Mouse (Mus musculus): ENCODE measurements around the gene Ssbp3. TPM values are rescaled to one million over a fixed set of nuclear protein-coding genes. Genes with fewer than 3 reads are reported as not detected.

The Ssbp3 gene
- total RNA-seq, 2 experiments from 2014 or later: 41.6 to 49.9 TPM

GRCm38 (mm10) chr4:106953760-106954159 is 43.3 kb downstream of the Ssbp3 start:
- DNase-seq: no peak
- intact Hi-C loops (cut with DNase I): no loop called here

DNA sequence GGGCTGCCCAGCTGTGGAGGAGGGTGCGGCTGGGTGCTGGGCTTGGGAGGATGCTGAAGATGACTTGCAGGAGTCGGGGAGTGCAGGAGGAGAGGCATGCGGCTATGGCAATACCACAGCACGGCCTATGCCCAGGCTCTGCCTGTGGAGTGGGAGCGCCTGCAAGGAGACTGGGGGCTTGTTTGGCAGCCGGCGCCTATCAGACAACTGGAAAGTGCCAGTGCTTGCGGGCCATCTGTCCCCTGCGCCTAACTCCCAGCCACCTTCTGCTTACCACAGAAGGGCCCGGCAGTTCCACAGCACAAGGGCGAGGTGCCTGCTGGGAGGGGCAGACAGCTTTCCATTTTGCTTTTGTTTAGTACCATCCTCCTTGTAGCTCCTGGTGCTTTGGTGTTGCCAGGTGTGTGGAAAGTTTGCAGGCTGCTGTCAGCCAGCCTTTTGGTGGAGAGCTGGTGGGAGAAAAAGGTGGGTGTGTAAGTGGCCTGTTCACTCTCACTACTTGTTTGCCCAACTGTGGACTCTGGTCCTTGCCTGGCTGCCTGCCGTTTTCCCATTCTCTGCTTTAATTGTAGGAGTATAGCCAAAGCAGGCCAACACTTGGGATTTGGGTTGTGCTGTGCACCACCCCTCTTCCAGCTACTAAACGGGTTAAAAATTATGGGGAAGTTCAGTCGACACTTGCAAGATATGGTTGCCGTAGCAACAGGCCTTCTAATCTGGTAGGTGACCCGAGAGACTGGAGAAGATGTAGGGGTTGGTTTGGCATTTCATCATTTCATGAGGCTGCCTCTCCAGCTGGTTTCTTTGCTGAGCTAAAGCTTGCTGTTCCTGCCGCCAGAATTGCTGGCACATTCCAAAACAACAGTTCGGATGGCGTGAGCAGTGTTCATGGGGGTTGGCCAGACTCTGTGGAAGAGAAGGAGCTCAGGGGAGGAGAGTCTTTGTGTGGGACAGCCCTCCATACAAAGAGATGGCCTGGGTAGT is 45.5 kb downstream of the Ssbp3 start:
- intact Hi-C loops (cut with DNase I): no loop called here
- peak; percentile 58 to 66 for DNase-seq

- intact Hi-C loops (cut with DNase I): no loop called here
- no peak for DNase-seq
Observed at GRCm38 (mm10) chr4:106958117-106958516, 47.6 kb downstream of the Ssbp3 start.

DNA sequence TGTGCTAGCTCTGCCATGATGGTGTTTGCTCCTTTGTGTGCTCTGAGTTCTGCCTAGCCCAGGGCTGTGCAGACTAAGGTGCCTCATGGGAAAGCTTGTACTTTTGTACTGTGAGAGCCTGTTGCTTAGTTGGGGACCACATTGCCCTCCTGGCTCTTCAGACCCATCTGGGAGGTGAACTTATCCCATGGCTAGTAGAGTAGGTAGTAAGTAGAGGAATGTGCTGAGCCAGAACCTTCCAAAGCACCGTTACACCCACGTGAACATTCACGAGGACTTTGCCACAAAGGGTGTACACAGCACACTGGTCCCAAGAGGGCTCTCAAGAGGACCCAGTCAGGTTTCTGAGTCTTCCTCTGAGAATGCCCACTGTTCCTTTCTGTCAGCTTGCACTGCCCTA is 48.1 kb downstream of the Ssbp3 start:
- intact Hi-C loops (cut with DNase I): no loop called here

DNA sequence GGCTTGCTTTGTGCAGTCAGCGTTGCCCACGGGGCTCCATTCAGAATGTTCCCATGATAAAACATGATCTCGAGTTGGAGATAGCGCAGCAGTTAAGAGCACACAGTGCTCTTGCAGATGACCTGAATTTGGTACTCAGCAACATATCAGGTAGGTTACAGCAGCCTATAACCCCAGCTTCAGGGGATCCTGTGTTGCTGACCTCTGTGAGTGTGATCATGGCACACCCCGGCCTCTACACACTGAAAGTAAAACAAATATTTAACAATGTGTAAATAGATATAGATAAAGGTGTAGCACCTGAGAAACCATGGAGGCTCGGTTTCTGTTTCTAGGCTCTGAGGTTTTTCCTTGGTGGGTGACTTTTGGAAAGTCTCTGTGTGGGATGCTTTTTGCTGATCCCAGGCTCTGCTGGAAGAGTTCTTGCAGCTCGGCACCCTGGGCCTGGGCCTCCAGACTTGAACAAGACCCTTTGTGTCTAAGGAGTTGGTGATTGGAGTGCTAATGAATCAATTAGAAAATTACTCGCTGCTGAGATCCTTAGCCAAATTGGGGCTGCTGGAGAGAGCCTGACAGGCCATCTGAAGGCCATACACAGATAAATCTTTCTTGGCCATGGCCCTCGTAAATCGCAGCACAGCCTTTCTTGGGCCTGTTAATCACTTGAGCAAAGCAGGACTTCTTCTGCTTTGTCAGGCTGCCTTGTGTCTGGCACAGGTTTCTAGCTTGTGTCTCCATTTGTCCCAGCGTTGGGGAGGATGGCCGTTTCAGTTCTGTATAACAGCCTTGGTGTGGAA is 49.2 kb downstream of the Ssbp3 start:
- intact Hi-C loops (cut with DNase I): no loop called here
- DNase-seq: no peak

More for the DNA sequence above, 48.1 kb downstream of the Ssbp3 start:
- no peak for DNase-seq

GRCm38 (mm10) chr4:106960476-106960875 is 50.0 kb downstream of the Ssbp3 start:
- DNase-seq: no peak
- intact Hi-C loops (cut with DNase I): no loop called here

DNA sequence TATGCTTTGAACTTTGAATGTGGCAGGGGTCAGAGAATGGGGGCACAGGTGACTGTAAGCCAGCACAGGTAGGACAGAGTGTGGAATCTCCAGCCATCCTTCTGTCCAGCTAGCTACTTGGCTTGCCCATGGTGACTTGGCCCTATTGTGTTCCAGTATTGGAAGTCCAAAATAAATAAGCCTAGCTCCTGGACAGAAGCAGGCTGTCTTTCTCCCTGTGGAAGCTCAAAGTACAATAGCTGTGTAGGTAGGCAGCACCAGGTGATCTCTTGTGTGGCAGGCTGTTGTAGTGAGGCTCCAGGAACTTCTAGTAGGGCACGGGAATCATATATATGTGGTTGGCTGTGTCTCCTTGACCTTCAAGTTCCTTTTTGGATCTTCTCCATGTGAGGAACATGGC is 50.8 kb downstream of the Ssbp3 start:
- no peak for DNase-seq
- intact Hi-C loops (cut with DNase I): no loop called here

- intact Hi-C loops (cut with DNase I): no loop called here
Observed at GRCm38 (mm10) chr4:106964356-106964755, 53.9 kb downstream of the Ssbp3 start.

DNA sequence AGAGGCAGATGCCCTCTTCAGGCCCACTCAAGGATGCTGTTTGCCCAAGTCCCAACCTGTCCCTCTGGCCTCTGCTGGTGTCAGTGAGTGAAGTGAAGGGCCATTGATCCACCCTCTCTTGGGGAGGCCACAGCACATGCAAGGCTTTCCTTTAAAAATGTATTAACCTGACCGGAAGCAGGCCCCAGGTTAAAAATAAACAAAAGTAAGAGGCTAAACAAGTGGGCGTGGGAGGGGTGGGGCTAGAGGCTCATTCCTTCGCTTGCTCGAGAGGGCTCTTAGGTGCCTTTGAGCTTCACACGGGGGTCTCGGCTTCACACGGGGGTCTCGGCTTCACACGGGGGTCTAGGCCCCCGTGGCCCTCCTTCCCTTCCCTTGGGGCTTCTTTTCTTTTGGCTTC is 54.5 kb downstream of the Ssbp3 start:
- no peak for DNase-seq
- intact Hi-C loops (cut with DNase I): no loop called here

More at GRCm38 (mm10) chr4:106964356-106964755, 53.9 kb downstream of the Ssbp3 start:
- DNase-seq: no peak

- intact Hi-C loops (cut with DNase I): no loop called here
- no peak for DNase-seq
Observed at GRCm38 (mm10) chr4:106966443-106966842, 55.9 kb downstream of the Ssbp3 start.

GRCm38 (mm10) chr4:106968910-106969309 is 58.4 kb downstream of the Ssbp3 start:
- intact Hi-C loops (cut with DNase I): no loop called here
- DNase-seq: peak in 1 of 2 experiments; percentile 40

GRCm38 (mm10) chr4:106970786-106971185 is 60.3 kb downstream of the Ssbp3 start:
- intact Hi-C loops (cut with DNase I): no loop called here
- DNase-seq: no peak

DNA sequence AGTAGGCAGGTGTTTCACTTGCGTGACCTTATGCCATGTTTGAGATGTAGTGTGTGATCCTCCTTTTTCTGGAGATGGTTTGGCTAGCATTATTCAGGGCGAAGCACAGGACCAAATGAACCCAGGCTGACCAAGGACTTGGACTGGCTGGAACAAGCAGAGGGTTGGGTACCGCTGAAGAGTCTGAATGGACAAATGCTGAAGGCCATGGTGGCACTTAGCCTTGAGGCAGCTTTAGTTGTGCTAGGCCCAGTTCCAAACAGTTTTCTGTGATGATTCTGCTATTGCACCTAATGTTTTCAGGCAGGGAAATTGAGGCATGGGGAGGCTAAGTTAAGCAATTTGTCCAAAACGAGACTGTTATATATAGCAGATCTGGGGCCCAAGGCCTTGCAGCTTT is 61.6 kb downstream of the Ssbp3 start:
- DNase-seq: no peak
- intact Hi-C loops (cut with DNase I): no loop called here

GRCm38 (mm10) chr4:106972461-106973384 is 62.2 kb downstream of the Ssbp3 start:
- intact Hi-C loops (cut with DNase I): no loop called here
- DNase-seq: peak in 1 of 2 experiments; percentile 31

DNA sequence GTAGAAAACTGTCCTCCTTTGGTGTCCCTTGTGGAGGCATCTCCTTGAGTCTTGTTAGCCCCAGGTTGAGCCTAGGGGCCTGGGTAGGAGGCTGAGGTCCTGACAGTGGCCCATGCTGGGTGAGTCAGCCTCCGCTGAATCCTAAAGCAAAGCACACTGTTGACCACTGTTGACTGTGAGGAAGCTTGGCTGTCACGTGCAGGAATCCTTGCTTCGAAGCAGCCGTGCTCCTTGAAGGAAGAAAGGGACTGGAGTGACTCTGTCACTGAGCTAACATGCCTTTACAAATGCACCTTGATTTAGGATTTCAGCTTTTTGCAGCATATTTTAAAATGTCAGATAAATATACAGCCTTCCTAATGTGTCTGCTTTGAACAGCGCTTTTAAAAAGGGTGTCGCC is 64.8 kb downstream of the Ssbp3 start:
- DNase-seq: no peak
- intact Hi-C loops (cut with DNase I): no loop called here

- no peak for DNase-seq
Observed at GRCm38 (mm10) chr4:106975890-106976289, 65.4 kb downstream of the Ssbp3 start.

DNA sequence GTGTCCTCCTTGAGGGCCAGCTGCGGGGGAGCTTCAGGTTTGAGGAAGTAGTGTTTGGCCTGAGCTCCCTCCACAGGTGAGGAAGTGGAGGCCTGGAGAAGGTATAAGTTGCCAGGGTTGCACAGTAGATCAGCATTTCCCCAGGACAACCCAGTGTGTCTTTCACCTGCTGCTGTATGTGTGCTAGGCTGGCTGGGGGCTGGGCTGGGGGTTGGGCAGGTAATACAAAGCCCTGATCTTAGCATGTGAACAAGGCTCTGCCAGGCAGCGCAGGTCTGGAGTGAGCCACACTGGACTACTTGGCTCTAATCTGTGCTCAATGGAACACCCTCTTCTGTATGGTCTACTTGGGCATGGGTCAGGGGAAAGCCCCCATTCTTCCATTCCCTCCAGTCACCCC is 66.1 kb downstream of the Ssbp3 start:
- DNase-seq: no peak
- intact Hi-C loops (cut with DNase I): no loop called here

More at GRCm38 (mm10) chr4:106975890-106976289, 65.4 kb downstream of the Ssbp3 start:
- intact Hi-C loops (cut with DNase I): no loop called here

DNA sequence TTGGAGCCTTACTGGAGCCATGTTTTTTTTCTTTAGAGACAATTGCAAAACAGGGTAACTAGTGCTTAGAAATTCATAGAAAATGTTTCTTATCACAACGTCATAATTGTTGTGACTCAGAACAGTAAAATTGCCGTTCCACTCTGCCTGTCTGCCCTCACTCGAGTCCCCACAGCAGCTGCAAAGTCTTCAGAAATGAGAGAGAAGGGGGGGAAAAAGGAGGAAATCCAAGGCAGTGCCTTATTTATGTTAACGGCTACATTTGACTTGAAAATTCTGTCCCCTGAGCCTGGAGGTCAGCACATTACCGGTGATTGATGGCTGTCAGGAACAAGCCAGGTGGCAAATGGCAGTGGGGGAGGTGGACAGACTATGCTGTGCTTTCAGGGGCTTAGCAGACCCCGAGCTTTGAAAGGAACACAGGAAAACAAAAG is 66.7 kb downstream of the Ssbp3 start:
- intact Hi-C loops (cut with DNase I): no loop called here
- DNase-seq: no peak

DNA sequence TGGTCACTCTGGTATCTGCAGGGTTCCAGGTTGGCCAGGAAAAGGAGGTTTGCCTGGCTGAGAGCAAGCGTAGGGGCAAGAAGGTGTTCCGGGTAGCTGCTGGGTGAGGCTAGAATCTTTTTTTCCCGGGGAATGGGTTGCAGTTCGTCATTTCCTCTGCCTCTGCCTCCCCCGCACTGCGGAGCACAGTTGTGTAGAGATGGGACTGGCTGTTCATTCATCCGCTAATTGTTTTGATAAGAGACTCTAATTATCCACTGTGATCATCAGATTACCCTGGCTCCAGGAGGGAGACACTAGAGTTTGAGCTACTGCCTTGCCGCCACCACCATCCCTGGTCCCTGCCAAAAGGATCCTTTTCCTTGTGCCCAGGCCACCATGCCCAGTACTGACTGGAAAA is 67.9 kb downstream of the Ssbp3 start:
- peak; percentile 41 to 48 for DNase-seq
- intact Hi-C loops (cut with DNase I): no loop called here

DNA sequence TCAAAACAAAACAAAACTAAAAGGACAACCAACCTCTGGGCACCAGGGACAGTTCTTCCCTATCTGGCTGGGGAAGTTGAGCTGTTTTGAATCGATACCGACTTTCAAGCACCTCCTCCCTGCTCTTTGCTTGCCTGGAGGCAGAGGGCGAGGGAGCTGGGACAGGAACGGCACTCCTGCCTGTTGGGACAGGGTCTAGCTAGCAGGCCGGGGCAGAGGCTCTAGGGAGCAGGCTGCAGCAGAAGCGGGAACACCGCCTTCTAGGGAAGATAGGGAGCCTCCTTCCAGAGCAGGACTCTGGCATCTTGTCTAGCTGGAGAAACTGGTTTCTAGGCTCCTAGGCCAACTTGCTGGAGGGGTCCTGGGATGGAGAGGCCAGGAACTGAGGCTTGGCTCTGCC is 70.2 kb downstream of the Ssbp3 start:
- no peak for DNase-seq
- intact Hi-C loops (cut with DNase I): no loop called here
